Mouse (Mus musculus): ENCODE data around the gene Cabp2.
A peak's percentile ranks its signal among the peaks of the same experiment; 100 is the strongest.
"Not testable (repeated sequence)": the region's sequence is repeated elsewhere in the genome, so short reads cannot be mapped to it uniquely, and the experiment has no call there.

The Cabp2 gene

GRCm38 (mm10) chr19:4103792-4104191 is 22.4 kb downstream of the Cabp2 start:
- DNase-seq, result no peak

DNA sequence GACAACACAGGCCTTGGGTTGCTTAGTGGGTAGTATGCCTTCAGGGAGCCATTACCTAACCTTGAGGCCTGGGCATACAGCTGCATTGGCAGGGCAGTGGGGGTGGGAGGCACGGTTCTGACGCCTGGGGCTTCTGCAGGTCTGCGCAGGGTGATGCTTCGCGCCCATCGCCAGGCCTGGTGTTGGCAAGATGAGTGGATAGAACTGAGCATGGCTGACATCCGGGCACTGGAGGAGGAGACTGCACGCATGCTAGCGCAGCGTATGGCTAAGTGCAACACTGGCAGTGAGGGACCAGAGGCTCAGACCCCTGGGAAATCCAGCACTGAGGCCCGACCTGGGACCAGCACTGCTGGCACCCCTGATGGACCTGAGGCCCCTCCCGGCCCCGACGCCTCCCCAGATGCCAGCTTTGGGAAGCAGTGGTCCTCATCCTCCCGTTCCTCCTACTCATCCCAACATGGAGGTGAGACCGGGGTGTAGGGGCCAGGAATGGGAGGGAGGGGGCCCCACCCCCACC is 23.4 kb downstream of the Cabp2 start:
- no peak for DNase-seq

DNA sequence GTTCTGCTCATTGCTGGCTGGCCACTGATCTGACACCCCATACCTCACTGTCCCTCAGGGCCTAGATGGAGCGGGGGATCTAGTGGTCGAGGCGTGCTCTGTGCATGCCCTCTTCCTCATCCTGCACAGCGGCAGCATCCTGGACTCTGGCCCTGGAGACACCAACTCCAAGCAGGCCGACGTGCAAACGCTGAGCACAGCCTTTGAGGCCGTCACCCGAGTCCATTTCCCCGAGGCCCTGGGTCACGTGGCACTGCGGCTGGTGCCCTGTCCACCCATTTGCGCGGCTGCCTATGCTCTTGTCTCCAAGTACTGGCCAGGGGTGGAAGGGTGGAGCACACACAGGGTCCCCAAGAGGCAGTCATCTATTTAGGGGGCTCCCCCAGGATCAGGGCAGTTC is 25.3 kb downstream of the Cabp2 start:
- DNase-seq, result no peak

- DNase-seq, result no peak
Measured at GRCm38 (mm10) chr19:4108535-4108934, 27.2 kb downstream of the Cabp2 start.

DNA sequence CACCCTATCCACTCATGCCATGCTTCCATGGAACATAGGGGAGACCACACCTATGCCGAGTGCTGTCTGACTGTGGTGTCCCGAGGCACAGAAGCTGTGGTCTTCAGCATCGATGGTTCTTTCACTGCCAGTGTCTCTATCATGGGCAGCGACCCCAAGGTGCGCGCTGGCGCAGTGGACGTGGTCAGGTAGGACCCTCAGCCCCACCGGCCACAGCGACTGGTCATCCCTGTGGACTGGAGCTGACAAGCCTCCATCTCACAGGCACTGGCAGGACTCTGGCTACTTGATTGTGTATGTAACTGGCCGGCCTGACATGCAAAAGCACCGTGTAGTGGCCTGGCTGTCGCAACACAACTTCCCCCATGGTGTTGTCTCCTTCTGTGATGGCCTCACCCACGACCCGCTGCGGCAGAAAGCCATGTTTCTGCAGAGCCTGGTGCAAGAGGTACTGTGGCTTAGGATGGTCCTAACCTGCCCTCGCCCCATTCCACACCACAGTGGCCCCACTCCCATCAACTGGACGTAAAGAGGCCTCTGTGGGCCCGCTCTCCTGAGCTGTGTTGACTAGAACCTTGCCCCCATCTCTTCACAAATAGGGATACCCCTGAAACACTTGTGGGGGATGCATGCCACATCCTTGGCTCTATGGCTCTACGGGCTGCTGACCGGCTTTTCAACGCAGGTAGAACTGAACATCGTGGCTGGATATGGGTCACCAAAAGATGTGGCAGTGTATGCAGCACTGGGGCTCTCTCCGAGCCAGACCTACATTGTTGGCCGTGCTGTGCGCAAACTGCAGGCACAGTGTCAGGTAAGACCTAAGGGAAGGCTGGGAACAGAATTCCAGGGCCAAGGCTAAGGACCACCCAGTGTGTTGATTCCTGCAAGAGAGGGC is 30.9 kb downstream of the Cabp2 start:
- DNase-seq, result no peak

- peak; percentile 78 for DNase-seq
Measured at GRCm38 (mm10) chr19:4113186-4113805, 31.9 kb downstream of the Cabp2 start.

DNA sequence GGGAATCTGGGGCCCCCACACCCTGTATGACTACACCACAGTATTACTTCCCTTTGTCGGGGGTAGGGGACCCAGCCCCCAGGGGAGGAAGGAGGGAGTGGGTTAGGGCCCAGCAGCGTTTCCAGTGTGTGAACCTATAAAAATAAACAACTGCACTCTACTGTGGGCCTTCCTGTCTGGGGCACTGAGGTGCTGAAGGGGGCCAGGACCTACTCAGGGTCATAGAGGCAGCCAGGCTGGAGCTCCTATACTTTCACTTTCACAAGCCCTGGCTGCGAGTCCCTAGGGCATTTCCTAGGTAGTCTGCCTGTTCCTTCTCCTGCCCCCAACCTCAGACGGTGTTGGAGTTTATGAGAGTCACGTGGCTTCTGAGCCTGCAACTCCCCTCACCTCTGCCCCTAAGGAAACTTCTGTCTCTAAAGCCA is 32.4 kb downstream of the Cabp2 start:
- DNase-seq, result no peak

- no peak for DNase-seq
Measured at GRCm38 (mm10) chr19:4114551-4114950, 33.2 kb downstream of the Cabp2 start.

DNA sequence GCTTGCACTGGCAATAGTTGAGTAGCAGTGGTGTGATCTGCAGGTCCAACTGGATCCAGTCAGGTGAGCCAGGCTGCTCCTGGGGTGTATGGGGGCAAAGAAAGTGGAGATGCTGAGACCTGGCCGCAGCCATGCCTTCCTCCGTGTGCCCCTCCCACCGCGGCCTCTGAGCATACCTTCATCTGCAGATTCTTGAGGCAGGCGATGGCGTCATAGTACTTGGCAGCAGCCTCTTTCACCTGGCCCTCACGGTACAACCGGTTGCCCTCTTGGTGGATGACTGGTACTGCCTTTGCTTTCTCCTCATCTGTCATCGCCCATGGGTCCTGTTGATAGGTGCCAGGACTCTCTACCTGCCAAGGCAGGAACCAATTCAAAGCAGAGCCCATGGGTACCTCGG is 33.8 kb downstream of the Cabp2 start:
- no peak for DNase-seq

DNA sequence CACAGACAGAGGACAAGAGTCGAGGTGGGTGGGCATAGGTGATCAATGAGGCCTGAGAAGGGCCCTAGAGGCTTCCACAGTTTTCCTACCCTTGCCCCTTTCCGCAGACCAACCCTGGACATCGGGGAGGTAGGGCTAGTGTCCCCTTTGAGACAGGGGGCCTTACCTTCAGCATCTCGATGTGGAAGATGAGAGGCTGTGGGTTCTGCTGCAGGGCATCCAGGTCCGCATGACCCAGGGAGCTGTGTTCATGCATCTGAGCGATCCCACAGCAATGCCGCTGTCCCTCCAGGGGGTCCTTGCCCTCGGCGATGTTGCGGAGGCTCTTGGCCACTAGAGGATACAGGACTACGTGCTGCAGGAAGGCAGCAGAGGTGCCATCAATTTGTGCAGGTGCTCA is 34.4 kb downstream of the Cabp2 start:
- DNase-seq, result no peak

- DNase-seq, result no peak
Measured at GRCm38 (mm10) chr19:4117006-4117405, 35.6 kb downstream of the Cabp2 start.

- DNase-seq, result no peak
Measured at GRCm38 (mm10) chr19:4118350-4118749, 37.0 kb downstream of the Cabp2 start.

- no peak for DNase-seq
Measured at GRCm38 (mm10) chr19:4119716-4120487, 38.5 kb downstream of the Cabp2 start.

- DNase-seq, result no peak
Measured at GRCm38 (mm10) chr19:4120496-4120895, 39.1 kb downstream of the Cabp2 start.

DNA sequence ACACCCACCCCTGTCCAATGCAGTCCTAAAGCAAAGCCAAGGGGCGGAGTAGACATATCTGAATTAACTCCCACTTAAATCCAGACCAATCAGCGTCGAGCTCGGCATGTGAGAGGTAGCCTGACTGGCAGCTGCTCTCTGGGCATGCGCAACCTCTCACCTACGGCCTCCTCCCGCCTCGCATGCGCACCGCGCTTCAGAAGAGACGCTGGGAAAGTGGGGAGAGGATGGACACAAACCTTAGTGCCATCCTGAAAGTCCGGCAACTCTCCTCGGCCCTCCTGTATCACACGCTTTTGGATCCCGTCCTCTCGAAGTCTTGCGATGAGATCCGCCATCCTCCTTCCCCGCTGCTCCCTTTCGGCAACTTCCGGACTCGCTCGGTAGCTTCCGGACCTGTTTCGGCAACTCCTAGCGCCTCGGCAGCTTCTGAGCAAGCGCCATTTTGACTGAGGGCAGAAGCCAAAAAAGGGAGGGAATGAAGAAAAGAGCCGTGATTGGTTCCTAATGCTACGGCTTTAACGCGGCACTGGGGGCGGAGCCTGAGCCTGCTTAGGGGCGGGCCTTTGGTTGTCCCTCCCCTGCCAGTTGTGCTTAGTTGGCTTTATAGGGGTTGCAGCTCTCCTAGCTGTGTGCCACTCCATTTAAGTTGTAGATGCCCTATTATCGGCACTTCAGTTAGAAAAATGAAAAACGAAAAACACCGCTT is 39.9 kb downstream of the Cabp2 start:
- peak; percentile 97 for DNase-seq

DNA sequence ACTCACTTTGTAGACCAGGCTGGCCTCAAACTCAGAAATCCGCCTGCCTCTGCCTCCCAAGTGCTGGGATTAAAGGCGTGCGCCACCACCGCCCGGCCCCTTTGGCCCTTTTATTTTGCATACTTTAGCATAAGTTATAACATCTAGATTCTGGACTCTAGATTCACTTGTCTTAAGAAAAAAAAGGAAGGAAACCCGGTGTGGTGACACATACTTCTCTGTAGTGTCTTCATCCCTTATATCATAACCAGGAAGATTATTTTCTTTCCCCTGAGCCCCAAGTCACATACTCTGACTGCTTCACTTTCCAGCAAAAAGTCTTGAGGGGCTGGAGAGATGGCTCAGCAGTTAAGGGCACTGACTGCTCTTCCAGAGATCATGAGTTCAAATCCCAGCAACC is 40.5 kb downstream of the Cabp2 start:
- DNase-seq, result not testable (repeated sequence)

GRCm38 (mm10) chr19:4122411-4123370 is 41.3 kb downstream of the Cabp2 start:
- no peak for DNase-seq

DNA sequence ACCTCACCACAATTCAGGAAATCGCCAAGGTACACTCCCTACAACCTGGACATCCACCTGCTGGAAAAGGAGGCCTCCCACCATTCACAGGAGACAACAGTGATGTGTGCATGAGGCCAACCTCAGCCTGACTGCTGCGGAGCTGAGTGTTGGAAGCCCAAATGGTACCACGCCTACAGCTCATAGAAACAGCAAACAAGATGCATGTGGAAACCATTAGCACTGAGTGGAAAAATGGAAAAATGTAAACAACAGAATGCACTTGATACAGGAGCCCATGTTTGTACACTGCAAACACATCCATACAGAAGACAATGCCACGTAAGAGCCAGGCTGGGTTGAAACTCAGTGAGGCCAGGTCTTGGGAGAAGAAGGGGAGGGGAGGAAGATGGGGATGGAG is 43.1 kb downstream of the Cabp2 start:
- no peak for DNase-seq

DNA sequence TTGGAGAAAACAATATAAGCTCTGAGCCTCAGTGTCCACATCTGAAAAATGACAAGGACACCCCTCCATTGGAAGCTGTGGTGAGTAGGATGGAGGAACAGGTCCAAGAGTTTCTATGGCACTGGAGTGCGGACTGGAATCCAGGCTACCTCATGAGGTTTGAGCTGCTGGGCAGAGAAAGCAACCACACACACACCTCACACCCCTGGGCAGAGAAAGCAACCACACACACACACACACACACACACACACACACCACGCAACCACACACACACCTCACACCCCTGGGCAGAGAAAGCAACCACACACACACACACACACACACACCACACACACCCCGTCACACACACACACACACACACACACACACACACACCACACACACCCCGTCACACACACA is 43.9 kb downstream of the Cabp2 start:
- DNase-seq, result peak; percentile 37

DNA sequence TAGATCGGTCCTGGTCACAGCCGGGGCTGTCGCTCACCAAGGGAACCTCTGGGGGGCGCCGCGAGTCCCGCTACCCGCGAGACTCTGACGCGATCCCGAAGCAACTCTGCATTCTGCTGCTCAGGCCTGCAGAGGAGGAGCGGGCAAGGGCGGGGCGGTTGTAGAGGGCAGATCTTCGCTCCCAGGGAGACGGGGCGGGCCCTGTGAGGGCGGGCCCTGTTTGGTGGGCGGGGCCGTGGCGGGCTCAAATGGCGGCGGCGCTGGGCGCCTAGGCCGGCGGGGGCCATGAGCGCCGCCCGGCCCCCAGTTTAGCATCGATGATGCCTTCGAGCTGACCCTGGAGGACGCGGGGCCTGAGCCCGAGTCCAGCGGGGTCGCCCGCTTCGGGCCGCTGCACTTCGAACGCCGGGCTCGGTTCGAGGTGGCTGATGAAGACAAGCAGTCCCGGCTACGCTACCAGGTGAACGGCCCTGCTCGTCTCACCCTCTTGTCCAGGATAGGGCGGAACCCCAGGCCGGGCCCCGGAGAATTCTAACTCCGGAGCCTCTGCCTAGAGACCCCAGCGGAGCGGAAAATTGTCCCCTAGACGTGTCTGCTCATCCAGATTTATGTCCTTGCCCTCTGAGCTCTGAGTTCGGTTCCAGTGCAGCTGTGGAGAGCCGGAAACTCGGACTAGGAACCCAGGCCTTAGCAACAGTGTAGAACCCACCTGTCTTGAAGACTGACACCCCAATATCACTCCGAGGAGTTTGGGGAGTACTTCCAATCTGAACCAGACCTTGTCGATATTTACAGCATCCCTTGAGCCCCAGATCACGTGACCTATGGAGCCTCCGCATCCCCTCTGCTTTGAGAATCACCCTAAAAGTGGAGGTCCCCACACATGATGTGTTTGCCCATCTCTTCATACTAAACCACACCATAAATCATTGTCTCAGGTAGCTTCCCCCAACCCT is 44.6 kb downstream of the Cabp2 start, which contains the start of gene Aip:
TSS of gene Aip (minus strand) at position 118 of the 956 bp plus-strand sequence.
- peak; percentile 98 for DNase-seq

All from right cerebral cortex, postnatal 25 days (tissue).